Mouse (Mus musculus): ENCODE measurements around the gene Apoa2. TPM values are rescaled to one million over a fixed set of nuclear protein-coding genes. Genes with fewer than 3 reads are reported as not detected.

Apoa2 gene
- total RNA-seq (2021) = 1 to 10 TPM; 2.1 to 2.2 TPM
- 3.9 and 15.3 TPM in 2 replicates for polyA plus RNA-seq (2012; rRNA removed)
- long read RNA-seq, partial matches to known transcripts = 0 of 2 reads
- long read RNA-seq, other reads (novel, unspliced or antisense) = 1 of 2 reads

DNA sequence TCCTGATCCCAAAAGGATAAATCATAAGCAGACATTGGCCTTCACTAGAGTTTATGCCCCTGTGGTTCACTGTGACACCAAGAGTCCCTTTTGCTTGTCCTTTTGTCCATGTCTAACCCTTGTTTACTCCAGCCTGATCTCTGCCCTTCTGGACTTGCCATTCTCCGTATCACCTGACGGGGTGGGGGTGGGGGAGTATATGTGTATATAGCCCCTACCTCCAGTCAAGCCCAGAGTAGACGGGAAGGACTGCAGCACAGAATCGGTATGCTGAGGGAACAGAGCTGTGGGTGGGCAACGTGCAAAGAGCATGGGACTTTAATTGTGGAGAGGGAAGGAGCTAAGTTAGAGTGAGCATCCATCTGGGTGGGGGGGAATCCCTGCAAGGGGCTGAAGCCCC is at the start of gene Apoa2:
Apoa2 (plus strand) TSS at position 198 of the 400 bp plus-strand sequence.
- H3K9ac ChIP-seq (ENCODE audit: low read depth, low read length) = no peak within 1 kb of the TSS
- no peak for DNase-seq
- intact Hi-C loops (cut with DNase I) = loop anchor here (5.0 kb wide), 1 partner anchor 102 kb away; the partner anchor contains the start of gene Dedd
- 84% methylated on average over 5 of the region's 5 CpGs for WGBS
- no peak within 1 kb of the TSS for H3K27ac ChIP-seq
- no peaks in the 10 kb centered on the region for H3K79me2 ChIP-seq (replicated peaks; ENCODE audit: control insufficient read depth, insufficient read depth, low read length)
- no peaks in the 10 kb centered on the region for H3K36me3 ChIP-seq (ENCODE audit: control insufficient read depth, insufficient read depth, low read length)
- peaks cover 7% of the 10 kb centered on the region; the same call in 1 of the 2 replicates for H3K4me1 ChIP-seq (ENCODE audit: control insufficient read depth, insufficient read depth, low read length)
- no peaks in the 10 kb centered on the region for H3K27me3 ChIP-seq (ENCODE audit: control insufficient read depth, insufficient read depth, low read length)
- no peak for TF ChIP-seq POLR2A (IDR thresholded peaks at IDR 0.05; ENCODE audit: insufficient read depth, low read depth, low read length)
- TF ChIP-seq CTCF (IDR thresholded peaks at IDR 0.05) = no peak
- no peak for TF ChIP-seq EP300 (IDR thresholded peaks at IDR 0.05; ENCODE audit: insufficient read depth, low read depth, low read length)
- H3K4me3 ChIP-seq = no peak within 1 kb of the TSS

DNA sequence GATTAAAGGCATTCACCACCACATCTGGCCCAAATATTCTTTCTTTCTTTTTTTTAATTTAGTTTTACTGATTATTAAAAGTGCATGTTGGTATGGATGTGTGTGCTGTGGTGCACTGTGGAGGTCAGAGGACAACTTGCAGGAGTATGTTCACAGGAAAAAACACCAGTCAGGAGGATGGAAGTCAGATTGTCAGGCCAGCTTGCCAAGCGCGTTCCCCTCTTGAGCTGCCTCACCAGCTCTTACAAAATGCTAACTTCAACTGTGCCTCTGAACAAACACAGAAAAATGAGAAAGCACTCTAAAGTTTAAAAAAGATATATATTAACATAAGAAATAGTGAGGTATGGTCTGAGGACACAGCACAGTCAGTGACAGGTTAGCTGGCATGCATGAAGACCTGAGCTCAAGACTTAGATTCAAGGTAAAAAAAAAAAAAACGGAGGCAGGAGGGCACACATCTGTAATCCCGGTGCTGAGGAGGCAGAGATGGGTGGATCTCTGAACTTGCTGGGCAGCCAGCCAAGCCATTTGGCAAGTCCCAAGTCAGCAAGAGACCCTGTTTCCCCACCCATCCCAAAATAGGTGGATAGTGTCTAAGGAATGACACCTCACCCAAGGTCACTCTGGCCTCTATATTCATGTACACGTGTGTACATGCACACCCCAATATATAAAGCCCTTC is 45.2 kb upstream of the Apoa2 start:
- no peak for DNase-seq
- intact Hi-C loops (cut with DNase I) = no loop called here
- peak overlapping the region; percentile 10; the same call in 1 of the 2 replicates for H3K27ac ChIP-seq
- no peaks in the 10 kb centered on the region for H3K79me2 ChIP-seq (replicated peaks; ENCODE audit: control insufficient read depth, insufficient read depth, low read length)
- H3K4me3 ChIP-seq = no peak overlapping the region
- H3K27me3 ChIP-seq (ENCODE audit: control insufficient read depth, insufficient read depth, low read length) = no peaks in the 10 kb centered on the region
- WGBS = 25% methylated on average over 5 of the region's 5 CpGs
- TF ChIP-seq POLR2A (IDR thresholded peaks at IDR 0.05; ENCODE audit: insufficient read depth, low read depth, low read length) (no peak), EP300 (IDR thresholded peaks at IDR 0.05; ENCODE audit: insufficient read depth, low read depth, low read length) (no peak), CTCF (IDR thresholded peaks at IDR 0.05) (no peak)
- peaks cover 4% of the 10 kb centered on the region for H3K36me3 ChIP-seq (ENCODE audit: control insufficient read depth, insufficient read depth, low read length)
- H3K4me1 ChIP-seq (ENCODE audit: control insufficient read depth, insufficient read depth, low read length) = peaks cover 12% of the 10 kb centered on the region
- no peak overlapping the region for H3K9ac ChIP-seq (ENCODE audit: low read depth, low read length)

DNA sequence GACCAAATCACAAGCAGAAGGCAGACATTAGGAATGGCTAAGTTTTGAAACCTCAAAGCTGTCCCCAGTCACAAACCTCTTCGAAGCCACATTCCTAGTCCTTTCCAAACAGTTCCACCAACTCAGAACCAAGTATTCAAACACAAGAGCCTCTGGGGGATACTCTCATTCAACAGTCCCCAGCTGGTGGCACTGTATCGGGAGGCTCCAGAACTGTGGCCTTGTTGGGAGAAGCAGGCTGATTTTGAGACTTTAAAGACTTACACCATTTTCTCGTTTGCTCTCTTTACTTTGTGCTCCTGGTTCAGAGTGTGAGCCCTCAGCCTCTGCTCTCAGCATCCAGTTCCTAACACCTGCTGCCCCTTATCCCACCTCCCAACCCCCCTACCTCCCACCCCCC is 41.8 kb upstream of the Apoa2 start:
- Histone ChIP-seq H3K27ac (peak overlapping the region; percentile 72), H3K4me1 (ENCODE audit: control insufficient read depth, insufficient read depth, low read length) (peaks cover 21% of the 10 kb centered on the region), H3K27me3 (ENCODE audit: control insufficient read depth, insufficient read depth, low read length) (no peaks in the 10 kb centered on the region), H3K9ac (ENCODE audit: low read depth, low read length) (no peak overlapping the region), H3K36me3 (ENCODE audit: control insufficient read depth, insufficient read depth, low read length) (peaks cover 7% of the 10 kb centered on the region), H3K4me3 (no peak overlapping the region), H3K79me2 (replicated peaks; ENCODE audit: control insufficient read depth, insufficient read depth, low read length) (peaks cover under 1% of the 10 kb centered on the region; the same call in 1 of the 2 replicates)
- intact Hi-C loops (cut with DNase I) = no loop called here
- TF ChIP-seq CTCF (IDR thresholded peaks at IDR 0.05) (no peak), POLR2A (IDR thresholded peaks at IDR 0.05; ENCODE audit: insufficient read depth, low read depth, low read length) (no peak), EP300 (IDR thresholded peaks at IDR 0.05; ENCODE audit: insufficient read depth, low read depth, low read length) (no peak)
- DNase-seq = no peak
- WGBS = 72% methylated on average over 3 of the region's 3 CpGs

DNA sequence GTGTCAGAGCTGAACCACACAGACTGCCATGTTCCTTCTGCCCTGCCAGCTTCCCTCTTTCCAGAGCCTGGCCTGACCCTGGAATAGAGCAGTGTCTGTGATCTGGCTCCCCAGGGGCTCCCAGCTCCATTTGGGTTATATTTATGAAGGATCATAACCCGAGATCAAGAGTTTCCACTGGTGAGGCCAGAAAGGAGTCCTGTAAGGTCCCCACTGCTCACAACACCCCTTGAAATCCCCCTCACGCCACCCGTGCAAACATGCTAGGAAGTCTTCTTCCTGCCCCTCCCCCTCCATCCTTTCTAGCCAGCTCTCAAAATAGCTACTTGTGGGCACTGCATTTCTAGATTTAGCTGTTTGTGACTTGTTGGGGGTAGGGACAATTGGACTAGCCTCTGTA is 41.2 kb upstream of the Apoa2 start:
- no peak for TF ChIP-seq POLR2A (IDR thresholded peaks at IDR 0.05; ENCODE audit: insufficient read depth, low read depth, low read length)
- Histone ChIP-seq H3K79me2 (replicated peaks; ENCODE audit: control insufficient read depth, insufficient read depth, low read length) (peaks cover 2% of the 10 kb centered on the region; the same call in 1 of the 2 replicates), H3K27ac (peak overlapping the region; percentile 93), H3K9ac (ENCODE audit: low read depth, low read length) (no peak overlapping the region), H3K27me3 (ENCODE audit: control insufficient read depth, insufficient read depth, low read length) (no peaks in the 10 kb centered on the region), H3K36me3 (ENCODE audit: control insufficient read depth, insufficient read depth, low read length) (peaks cover 7% of the 10 kb centered on the region), H3K4me3 (no peak overlapping the region), H3K4me1 (ENCODE audit: control insufficient read depth, insufficient read depth, low read length) (peaks cover 24% of the 10 kb centered on the region)
- intact Hi-C loops (cut with DNase I) = no loop called here
- peak; percentile 57 to 70 for DNase-seq
- WGBS = 17% methylated on average over 3 of the region's 3 CpGs

DNA sequence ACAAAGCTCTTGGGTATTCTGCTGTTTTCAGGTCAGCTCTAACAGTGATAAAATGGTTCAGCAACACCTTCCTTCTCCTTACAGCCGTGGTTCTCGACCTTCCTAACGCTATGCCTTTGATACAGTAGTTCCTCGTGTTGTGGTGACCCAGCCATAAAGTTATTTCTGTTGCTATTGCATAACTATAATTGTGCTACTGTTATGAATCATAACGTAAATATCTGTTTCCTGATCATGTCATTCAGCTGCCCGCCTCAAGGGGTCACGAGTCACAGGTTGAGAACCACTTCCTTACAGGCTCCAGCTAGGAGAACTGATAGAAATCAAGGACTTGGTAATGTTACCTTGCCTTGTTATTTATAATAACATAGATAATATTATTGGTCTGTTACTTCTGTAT is 40.5 kb upstream of the Apoa2 start:
- peaks cover 25% of the 10 kb centered on the region for H3K4me1 ChIP-seq (ENCODE audit: control insufficient read depth, insufficient read depth, low read length)
- H3K9ac ChIP-seq (ENCODE audit: low read depth, low read length) = no peak overlapping the region
- peaks cover 7% of the 10 kb centered on the region for H3K36me3 ChIP-seq (ENCODE audit: control insufficient read depth, insufficient read depth, low read length)
- peaks cover 2% of the 10 kb centered on the region; the same call in 1 of the 2 replicates for H3K79me2 ChIP-seq (replicated peaks; ENCODE audit: control insufficient read depth, insufficient read depth, low read length)
- H3K4me3 ChIP-seq = no peak overlapping the region
- H3K27ac ChIP-seq = peak overlapping the region; percentile 93
- 24% methylated on average over 7 of the region's 7 CpGs for WGBS
- 0 out of 2 replicates have a peak, but pooled peaks have one; percentile 49 for TF ChIP-seq EP300 (IDR thresholded peaks at IDR 0.05; ENCODE audit: insufficient read depth, low read depth, low read length)
- TF ChIP-seq CTCF (IDR thresholded peaks at IDR 0.05) = peak; percentile 67
- no peak for TF ChIP-seq POLR2A (IDR thresholded peaks at IDR 0.05; ENCODE audit: insufficient read depth, low read depth, low read length)
- peak; percentile 50 to 56 for DNase-seq
- H3K27me3 ChIP-seq (ENCODE audit: control insufficient read depth, insufficient read depth, low read length) = no peaks in the 10 kb centered on the region
- intact Hi-C loops (cut with DNase I) = no loop called here

DNA sequence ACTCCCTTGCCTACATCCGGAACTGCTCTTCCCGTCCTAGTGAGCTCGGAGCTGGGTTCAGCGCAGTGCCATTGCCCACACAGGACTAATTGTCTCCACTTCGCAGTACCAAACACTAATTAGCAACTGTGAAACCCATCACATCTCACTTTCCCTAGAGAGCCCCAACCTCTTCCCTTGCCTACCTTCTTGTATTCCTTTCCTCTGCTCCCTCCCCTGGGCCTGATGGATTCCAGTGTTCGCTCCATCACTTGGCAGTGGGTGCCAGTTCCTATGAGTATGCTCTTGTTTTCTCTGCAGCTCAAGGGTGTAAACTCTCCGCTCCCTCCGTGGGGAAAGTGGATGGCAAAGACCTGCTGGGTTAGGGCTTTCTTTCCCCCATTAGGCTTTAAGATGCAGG is 39.2 kb upstream of the Apoa2 start:
- H3K27ac ChIP-seq = peak overlapping the region; percentile 93
- WGBS = 63% methylated on average over 8 of the region's 8 CpGs

More for the DNA sequence above, 39.2 kb upstream of the Apoa2 start:
- H3K79me2 ChIP-seq (replicated peaks; ENCODE audit: control insufficient read depth, insufficient read depth, low read length) = peaks cover 2% of the 10 kb centered on the region; the same call in 1 of the 2 replicates
- peaks cover 25% of the 10 kb centered on the region for H3K4me1 ChIP-seq (ENCODE audit: control insufficient read depth, insufficient read depth, low read length)
- intact Hi-C loops (cut with DNase I) = no loop called here
- no peak overlapping the region for H3K4me3 ChIP-seq
- peaks cover 2% of the 10 kb centered on the region; the same call in 1 of the 2 replicates for H3K36me3 ChIP-seq (ENCODE audit: control insufficient read depth, insufficient read depth, low read length)
- TF ChIP-seq CTCF (IDR thresholded peaks at IDR 0.05) (no peak), POLR2A (IDR thresholded peaks at IDR 0.05; ENCODE audit: insufficient read depth, low read depth, low read length) (no peak), EP300 (IDR thresholded peaks at IDR 0.05; ENCODE audit: insufficient read depth, low read depth, low read length) (no peak)
- H3K27me3 ChIP-seq (ENCODE audit: control insufficient read depth, insufficient read depth, low read length) = no peaks in the 10 kb centered on the region
- no peak for DNase-seq
- no peak overlapping the region for H3K9ac ChIP-seq (ENCODE audit: low read depth, low read length)

Data from heart, adult 2 months (tissue).